Mouse (Mus musculus) splenic B cell, adult 2 months (primary cell): ENCODE measurements around the gene Gdf15.

ENCODE experiments used
- DNase-seq: peaks from one replicate; pipeline ENCODE4 v3.0.0-alpha.2; 2011; ENCODE audit warnings: low read depth, low spot score
- H3K27me3 ChIP-seq: 2 replicates; pipeline ENCODE4 v1.6.1; 2012; ENCODE audit warnings: mild to moderate bottlenecking, low read length, moderate library complexity, mixed read lengths; ENCODE audit not compliant: control insufficient read depth, poor library complexity, insufficient read depth, severe bottlenecking
- H3K36me3 ChIP-seq: 2 replicates; pipeline ENCODE4 v1.6.1; 2012; ENCODE audit warnings: mild to moderate bottlenecking, low read length, moderate library complexity, mixed read lengths; ENCODE audit not compliant: control insufficient read depth, poor library complexity, insufficient read depth, severe bottlenecking

Gdf15 gene

GRCm38 (mm10) chr8:70632346-70632892 is at the start of gene Gdf15:
Gene Gdf15, minus strand, starts transcription at chr8:70632456.
- Histone ChIP-seq H3K27me3 (no peaks in the 10 kb centered on the region), H3K36me3 (no peaks in the 10 kb centered on the region)
- DNase-seq = no peak

- no peak for DNase-seq
- Histone ChIP-seq H3K36me3 (peaks cover 4% of the 10 kb centered on the region), H3K27me3 (no peaks in the 10 kb centered on the region)
These were observed 49.2 kb upstream of the Gdf15 start for GRCm38 (mm10) chr8:70681410-70681809.

GRCm38 (mm10) chr8:70680039-70680438 is 47.8 kb upstream of the Gdf15 start:
- no peaks in the 10 kb centered on the region for H3K27me3 ChIP-seq

GRCm38 (mm10) chr8:70679404-70679803 is 47.1 kb upstream of the Gdf15 start:
- H3K27me3 ChIP-seq = no peaks in the 10 kb centered on the region
- DNase-seq = no peak
- H3K36me3 ChIP-seq = peaks cover 4% of the 10 kb centered on the region

More at GRCm38 (mm10) chr8:70680039-70680438, 47.8 kb upstream of the Gdf15 start:
- H3K36me3 ChIP-seq = peaks cover 4% of the 10 kb centered on the region
- no peak for DNase-seq

GRCm38 (mm10) chr8:70678679-70679078 is 46.4 kb upstream of the Gdf15 start:
- no peaks in the 10 kb centered on the region for H3K27me3 ChIP-seq
- H3K36me3 ChIP-seq = peaks cover 4% of the 10 kb centered on the region
- no peak for DNase-seq

- no peak for DNase-seq
- Histone ChIP-seq H3K27me3 (no peaks in the 10 kb centered on the region), H3K36me3 (peaks cover 4% of the 10 kb centered on the region)
These were observed 45.3 kb upstream of the Gdf15 start for GRCm38 (mm10) chr8:70677451-70678080.

- peaks cover 4% of the 10 kb centered on the region for H3K36me3 ChIP-seq
- H3K27me3 ChIP-seq = no peaks in the 10 kb centered on the region
- peak; percentile 40 for DNase-seq
These were observed 43.1 kb upstream of the Gdf15 start for GRCm38 (mm10) chr8:70675336-70675735.

GRCm38 (mm10) chr8:70674716-70675115 is 42.5 kb upstream of the Gdf15 start:
- DNase-seq = peak; percentile 44
- peaks cover 4% of the 10 kb centered on the region for H3K36me3 ChIP-seq

GRCm38 (mm10) chr8:70674109-70674508 is 41.9 kb upstream of the Gdf15 start:
- Histone ChIP-seq H3K27me3 (no peaks in the 10 kb centered on the region), H3K36me3 (peaks cover 4% of the 10 kb centered on the region)
- DNase-seq = no peak

More at GRCm38 (mm10) chr8:70674716-70675115, 42.5 kb upstream of the Gdf15 start:
- no peaks in the 10 kb centered on the region for H3K27me3 ChIP-seq

GRCm38 (mm10) chr8:70673079-70673856 is 41.0 kb upstream of the Gdf15 start, which contains the start of gene Lsm4:
Gene Lsm4, plus strand, starts transcription at chr8:70673248.
- H3K27me3 ChIP-seq = no peaks in the 10 kb centered on the region
- peaks cover 4% of the 10 kb centered on the region for H3K36me3 ChIP-seq
- peak; percentile 99 for DNase-seq

GRCm38 (mm10) chr8:70672325-70673078 is 40.2 kb upstream of the Gdf15 start:
- H3K36me3 ChIP-seq = no peaks in the 10 kb centered on the region
- DNase-seq = no peak
- H3K27me3 ChIP-seq = no peaks in the 10 kb centered on the region

GRCm38 (mm10) chr8:70671615-70672324 is 39.5 kb upstream of the Gdf15 start:
- no peak for DNase-seq
- Histone ChIP-seq H3K36me3 (no peaks in the 10 kb centered on the region), H3K27me3 (no peaks in the 10 kb centered on the region)

GRCm38 (mm10) chr8:70667071-70667470 is 34.8 kb upstream of the Gdf15 start:
- no peaks in the 10 kb centered on the region for H3K36me3 ChIP-seq
- no peaks in the 10 kb centered on the region for H3K27me3 ChIP-seq
- DNase-seq = no peak

- no peak for DNase-seq
- Histone ChIP-seq H3K27me3 (no peaks in the 10 kb centered on the region), H3K36me3 (no peaks in the 10 kb centered on the region)
These were observed 33.3 kb upstream of the Gdf15 start for GRCm38 (mm10) chr8:70665599-70665998.
